Mouse (Mus musculus): Measurements from ENCODE around the gene Casp6.

DNA sequence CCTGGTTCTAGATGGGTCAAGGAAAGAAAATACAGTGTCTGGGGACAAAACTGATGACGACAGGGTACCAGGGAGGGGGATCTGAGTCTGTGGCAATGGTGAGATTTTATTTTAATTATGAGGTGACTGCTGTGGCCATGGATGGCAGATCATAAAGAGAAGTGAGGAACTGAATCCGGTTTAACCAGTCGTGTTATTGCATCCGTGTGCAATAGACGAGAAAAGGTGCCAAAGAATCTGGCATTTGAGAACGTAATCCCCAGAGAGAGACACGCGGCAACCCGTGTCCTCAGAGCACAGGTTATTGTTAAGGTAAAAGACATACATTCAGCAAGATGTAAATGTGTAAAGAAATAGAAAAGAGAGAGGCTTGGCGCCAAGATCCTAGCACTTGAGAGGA lies 23.9 kb upstream of the Casp6 start:
- TF ChIP-seq CTCF (IDR thresholded peaks at IDR 0.05; ENCODE audit: extremely low read depth, insufficient read depth, insufficient read length, insufficient replicate concordance): no peak
- no peak for TF ChIP-seq POLR2A (IDR thresholded peaks at IDR 0.05; ENCODE audit: low read depth, low read length)

All from spleen, adult 2 months (tissue).